Mouse (Mus musculus) midbrain, embryonic 10.5 days (tissue): ENCODE results near the gene Csad. TPM values are rescaled to one million over a fixed set of nuclear protein-coding genes. Genes with fewer than 3 reads are reported as not detected.

ENCODE experiments used
- DNase-seq: peaks from one replicate; pipeline ENCODE4 v3.0.0-alpha.2; 2017; ENCODE audit warnings: low spot score
- H3K27ac ChIP-seq: fragments of 300-500 bp; sonication (generic); replicated peaks from 2 replicates; pipeline ENCODE4 v1.5.1; 2016; ENCODE audit warnings: mild to moderate bottlenecking
- H3K27me3 ChIP-seq: fragments of 300-500 bp; sonication (generic); 2 replicates; pipeline ENCODE4 v1.6.1; 2016; ENCODE audit warnings: low read depth, mild to moderate bottlenecking; ENCODE audit not compliant: poor library complexity, severe bottlenecking
- H3K36me3 ChIP-seq: fragments of 300-500 bp; sonication (generic); 2 replicates; pipeline ENCODE4 v1.6.1; 2016; ENCODE audit warnings: mild to moderate bottlenecking, moderate library complexity
- H3K4me1 ChIP-seq: fragments of 300-500 bp; sonication (generic); 2 replicates; pipeline ENCODE4 v1.6.1; 2016
- H3K4me3 ChIP-seq: fragments of 300-500 bp; sonication (generic); 2 replicates; pipeline ENCODE4 v1.5.1; 2016; ENCODE audit warnings: mild to moderate bottlenecking, moderate library complexity
- H3K9me3 ChIP-seq: fragments of 300-500 bp; sonication (generic); replicated peaks from 2 replicates; pipeline ENCODE4 v1.6.1; 2016; ENCODE audit warnings: mild to moderate bottlenecking
- WGBS: fragments of 180-500 bp; shearing (Covaris S2); methylation state at CpG from one replicate; pipeline ENCODE4 v1.1.7; 2016; 5-methylcytosine and 5-hydroxymethylcytosine counted together
- polyA plus RNA-seq: library from polyadenylated mRNA; unstranded; fragments of >200 nt; fragmentation: Nextera tagmentation; extraction: Ambion mirVana; gene quantifications from 2 replicates; pipeline ENCODE4 v1.2.1, GENCODE M21; 2016

Csad gene
- 32.8 and 38.8 TPM in 2 replicates for polyA plus RNA-seq

DNA sequence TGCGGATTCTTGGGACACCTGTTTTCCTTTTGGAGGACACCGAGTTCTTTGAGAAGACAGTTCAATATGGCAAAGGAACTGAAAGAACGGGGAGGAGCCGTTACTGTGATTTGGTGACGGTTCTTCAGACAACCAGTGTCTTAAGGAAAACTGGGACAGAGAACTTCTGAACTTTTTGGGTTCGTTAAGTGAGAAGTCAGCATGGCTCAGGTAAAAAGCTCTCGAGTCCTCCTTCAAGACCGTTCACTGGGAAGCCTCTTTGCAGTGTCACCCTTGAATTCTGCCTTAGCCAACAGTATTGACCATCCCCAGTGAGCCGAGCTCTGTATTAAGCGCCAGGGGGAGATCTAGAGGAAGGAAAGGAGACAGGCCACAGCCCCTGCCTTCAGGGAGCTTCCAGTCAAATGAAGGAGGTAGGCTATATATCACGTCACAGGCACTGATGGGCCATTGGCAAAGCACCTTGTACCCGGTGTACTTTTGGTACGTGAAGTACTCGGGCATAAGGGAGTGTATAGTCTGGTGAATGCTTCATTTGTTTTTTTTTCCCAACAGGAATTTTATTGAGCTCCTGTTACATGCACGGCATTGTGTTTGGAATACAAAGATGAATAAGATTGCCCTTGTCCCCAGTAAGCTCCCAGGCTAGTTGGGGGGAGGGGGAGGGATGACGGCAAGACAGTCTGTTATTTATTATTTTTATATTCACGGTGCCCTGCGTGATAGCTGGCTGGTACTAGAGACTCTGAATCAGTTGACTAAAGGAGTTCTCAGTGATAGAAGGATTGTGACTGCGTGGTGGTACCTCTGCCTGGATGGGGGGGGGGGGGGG lies at the start of gene Csad:
Gene Csad (minus strand): TSS at position 51 of the 832 bp plus-strand sequence.
- WGBS = 76% methylated on average over 19 of the region's 19 CpGs
- Histone ChIP-seq H3K4me3 (peak within 1 kb of the TSS; percentile 84), H3K4me1 (peaks cover 29% of the 10 kb centered on the region), H3K36me3 (peaks cover 52% of the 10 kb centered on the region), H3K9me3 (no peaks in the 10 kb centered on the region), H3K27me3 (no peaks in the 10 kb centered on the region), H3K27ac (peak within 1 kb of the TSS; percentile 98)
- no peak for DNase-seq

DNA sequence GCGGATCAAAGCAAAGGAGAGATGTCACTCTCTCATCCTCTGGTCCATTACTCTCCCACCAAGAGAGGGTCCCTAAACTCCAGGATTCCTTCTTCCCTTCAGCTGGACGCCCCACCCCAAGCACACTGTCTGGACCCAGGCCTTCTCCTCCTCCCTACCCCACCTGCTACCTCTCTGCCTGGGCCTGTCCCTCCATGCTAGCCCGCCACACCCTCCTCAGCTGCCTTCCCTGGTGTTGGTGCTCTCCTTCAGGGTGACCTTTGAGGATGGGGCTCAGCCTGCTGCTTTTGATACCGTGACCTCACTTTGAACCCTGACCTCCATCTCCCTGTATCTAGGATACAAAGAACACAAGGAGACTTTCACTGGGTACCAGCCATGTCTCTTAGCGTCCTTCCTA lies 46.0 kb upstream of the Csad start:
- Histone ChIP-seq H3K4me3 (no peak overlapping the region), H3K36me3 (no peaks in the 10 kb centered on the region), H3K9me3 (no peaks in the 10 kb centered on the region), H3K27me3 (peaks cover 95% of the 10 kb centered on the region), H3K27ac (no peak overlapping the region), H3K4me1 (peaks cover 57% of the 10 kb centered on the region)
- no peak for DNase-seq
- 59% methylated on average over 5 of the region's 5 CpGs for WGBS

DNA sequence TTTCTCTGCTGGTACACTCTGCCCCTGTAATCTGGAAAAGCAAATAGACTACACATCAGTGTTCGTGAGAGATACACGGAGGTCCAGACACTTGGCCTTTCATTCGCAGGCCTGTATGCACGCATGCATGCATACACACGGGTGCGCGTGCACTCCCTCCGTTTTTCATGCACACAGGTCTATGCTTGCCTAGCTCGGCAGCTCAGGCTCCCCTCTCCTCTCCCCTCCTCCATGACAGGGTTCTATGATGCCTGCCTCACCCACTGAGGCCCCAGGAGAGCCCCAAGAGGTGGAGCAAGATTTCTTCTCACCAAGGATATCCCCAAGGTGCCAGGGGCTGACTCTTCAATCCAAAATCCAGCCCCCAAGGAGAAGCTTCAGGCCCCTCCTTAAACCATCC lies 45.4 kb upstream of the Csad start:
- peak overlapping the region; percentile 32; the same call in 1 of the 2 replicates for H3K4me3 ChIP-seq
- DNase-seq = no peak
- WGBS = 49% methylated on average over 9 of the region's 9 CpGs
- peaks cover 95% of the 10 kb centered on the region for H3K27me3 ChIP-seq
- no peak overlapping the region; the same call in 1 of the 2 replicates for H3K27ac ChIP-seq
- H3K4me1 ChIP-seq = peaks cover 61% of the 10 kb centered on the region
- H3K9me3 ChIP-seq = no peaks in the 10 kb centered on the region
- no peaks in the 10 kb centered on the region for H3K36me3 ChIP-seq

DNA sequence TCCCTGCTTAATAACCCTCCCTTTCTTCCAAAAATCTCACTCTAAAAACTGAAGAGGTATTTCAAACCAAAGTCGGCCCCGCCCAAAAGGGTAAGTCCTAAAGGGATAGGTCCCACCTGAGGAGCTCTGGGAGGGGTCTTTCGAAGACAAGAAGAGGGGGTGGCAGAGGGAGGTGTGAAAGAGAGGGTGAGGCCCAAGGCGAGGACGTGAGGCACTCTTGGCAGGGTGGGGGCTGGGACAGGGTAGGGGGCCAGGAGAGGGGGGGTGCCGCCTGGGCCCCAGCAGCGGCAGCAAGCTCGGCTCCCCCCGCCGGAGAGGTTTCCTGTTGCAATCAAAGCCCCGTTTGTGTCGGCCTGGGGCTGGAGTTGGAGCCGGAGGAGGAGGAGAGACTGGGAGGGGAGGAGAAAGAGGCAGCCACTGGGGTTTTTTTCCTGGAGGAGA lies 44.7 kb upstream of the Csad start:
- Histone ChIP-seq H3K9me3 (no peaks in the 10 kb centered on the region), H3K27me3 (peaks cover 95% of the 10 kb centered on the region), H3K4me3 (peak overlapping the region; percentile 32), H3K4me1 (peaks cover 67% of the 10 kb centered on the region), H3K27ac (peak overlapping the region; percentile 71), H3K36me3 (no peaks in the 10 kb centered on the region)
- 1% methylated on average over 13 of the region's 13 CpGs for WGBS
- peak; percentile 52 for DNase-seq

DNA sequence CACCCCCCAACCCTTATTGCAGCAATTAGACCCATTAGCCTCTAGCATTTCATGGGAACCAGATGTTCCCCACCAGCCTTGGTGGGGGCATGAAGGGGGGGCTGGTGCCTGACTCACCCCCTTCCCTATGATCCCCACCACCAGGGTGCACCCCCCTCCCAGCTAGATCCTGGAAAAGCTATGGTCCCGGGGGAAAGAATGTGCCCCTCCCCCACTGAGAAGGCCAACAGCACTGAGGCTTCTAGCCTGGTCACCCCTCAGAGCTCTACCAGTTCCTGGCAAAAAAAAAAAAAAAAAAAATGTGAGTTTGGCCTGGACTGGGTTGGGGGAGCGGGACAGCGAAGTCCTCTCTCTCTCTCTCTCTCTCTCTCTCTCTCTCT lies 44.3 kb upstream of the Csad start:
- Histone ChIP-seq H3K9me3 (no peaks in the 10 kb centered on the region), H3K36me3 (no peaks in the 10 kb centered on the region), H3K4me1 (peaks cover 72% of the 10 kb centered on the region), H3K27me3 (peaks cover 95% of the 10 kb centered on the region), H3K4me3 (peak overlapping the region; percentile 14; the same call in 1 of the 2 replicates), H3K27ac (no peak overlapping the region; the same call in 1 of the 2 replicates)
- DNase-seq = no peak
- WGBS = 0% methylated on average over 3 of the region's 3 CpGs

DNA sequence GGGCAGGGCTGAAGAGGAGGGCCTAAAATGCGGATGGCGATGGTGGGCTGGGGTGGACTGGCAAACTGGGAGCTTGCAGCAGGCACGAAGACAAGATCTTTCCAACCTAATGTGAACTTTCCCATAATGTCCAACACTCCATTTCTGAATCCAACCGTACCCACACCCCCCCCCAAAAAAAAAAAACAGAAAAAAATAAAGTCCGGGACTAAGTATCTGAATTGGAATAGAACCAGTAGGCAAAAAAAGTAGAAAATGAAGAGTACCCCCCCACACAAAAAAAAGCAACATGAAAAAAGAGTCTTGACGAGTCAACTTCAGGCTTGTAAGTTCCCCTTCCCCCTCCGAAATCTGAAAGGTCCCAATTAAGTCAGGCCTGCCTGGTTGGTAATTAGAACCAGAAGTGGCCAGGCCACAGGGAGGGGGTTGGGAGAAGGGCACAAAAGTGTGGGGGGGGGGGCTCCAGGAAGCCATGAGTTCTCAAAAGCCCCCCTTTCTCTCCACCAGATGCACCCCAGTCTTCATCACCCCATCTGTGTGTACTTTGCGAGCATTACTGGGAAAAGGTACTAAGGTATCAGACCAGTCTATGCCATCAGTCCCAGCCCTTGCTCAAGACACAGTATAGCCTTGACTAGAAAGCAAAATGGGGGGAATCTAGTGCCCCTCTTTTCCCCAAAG lies 43.7 kb upstream of the Csad start:
- Histone ChIP-seq H3K36me3 (no peaks in the 10 kb centered on the region), H3K9me3 (no peaks in the 10 kb centered on the region), H3K4me3 (peak overlapping the region; percentile 70), H3K27me3 (peaks cover 95% of the 10 kb centered on the region), H3K27ac (peak overlapping the region; percentile 75), H3K4me1 (peaks cover 77% of the 10 kb centered on the region)
- DNase-seq = no peak
- 2% methylated on average over 8 of the region's 8 CpGs for WGBS

DNA sequence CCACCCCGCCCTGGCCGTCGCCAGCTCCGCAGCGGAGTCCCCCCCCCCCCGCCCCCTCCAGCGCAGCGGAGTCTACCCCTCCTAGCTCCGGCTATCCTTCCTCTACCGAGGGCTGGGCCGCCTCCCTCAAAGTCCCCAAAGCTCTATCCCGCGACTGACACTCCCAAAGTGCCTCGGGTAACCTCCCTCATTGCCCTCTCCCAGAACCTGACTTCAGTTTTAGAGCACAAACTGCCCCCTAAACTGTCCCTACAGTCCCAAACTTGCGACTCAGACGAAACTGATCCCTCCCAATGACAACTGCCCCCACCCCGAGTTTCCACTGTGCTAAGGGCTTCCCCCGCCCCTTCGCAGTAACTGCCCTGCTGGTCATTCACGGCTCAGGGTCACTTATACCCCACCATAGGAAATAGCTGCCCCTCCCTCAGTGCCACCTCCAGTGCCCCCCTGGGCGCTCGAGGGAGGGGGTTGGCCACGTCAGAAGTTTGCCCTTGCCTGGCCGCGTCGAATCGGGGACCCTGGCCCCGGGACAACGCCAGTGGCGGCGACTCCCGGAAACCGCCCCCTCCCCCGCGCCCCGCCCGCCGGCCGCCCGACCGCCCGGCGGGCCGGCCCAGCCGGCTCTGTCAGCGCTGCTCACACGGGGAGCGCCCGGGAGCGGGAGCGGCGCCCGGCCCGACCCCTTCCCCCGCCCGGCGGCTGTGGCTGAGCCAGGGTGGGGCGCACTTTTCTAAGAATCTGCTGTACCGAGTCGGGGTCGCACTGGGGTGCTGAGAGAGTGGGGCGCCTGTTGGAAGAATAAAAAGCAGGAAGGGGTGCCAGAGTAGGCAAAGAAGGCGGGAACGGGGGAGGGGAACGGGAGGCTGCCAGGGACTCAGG lies 43.0 kb upstream of the Csad start:
- peaks cover 85% of the 10 kb centered on the region for H3K4me1 ChIP-seq
- peak overlapping the region; percentile 70 for H3K4me3 ChIP-seq
- DNase-seq = peak; percentile 66
- no peaks in the 10 kb centered on the region for H3K36me3 ChIP-seq
- no peaks in the 10 kb centered on the region for H3K9me3 ChIP-seq
- peaks cover 100% of the 10 kb centered on the region for H3K27me3 ChIP-seq
- WGBS = under 1% methylated on average over 59 of the region's 65 CpGs
- H3K27ac ChIP-seq = peak overlapping the region; percentile 75

DNA sequence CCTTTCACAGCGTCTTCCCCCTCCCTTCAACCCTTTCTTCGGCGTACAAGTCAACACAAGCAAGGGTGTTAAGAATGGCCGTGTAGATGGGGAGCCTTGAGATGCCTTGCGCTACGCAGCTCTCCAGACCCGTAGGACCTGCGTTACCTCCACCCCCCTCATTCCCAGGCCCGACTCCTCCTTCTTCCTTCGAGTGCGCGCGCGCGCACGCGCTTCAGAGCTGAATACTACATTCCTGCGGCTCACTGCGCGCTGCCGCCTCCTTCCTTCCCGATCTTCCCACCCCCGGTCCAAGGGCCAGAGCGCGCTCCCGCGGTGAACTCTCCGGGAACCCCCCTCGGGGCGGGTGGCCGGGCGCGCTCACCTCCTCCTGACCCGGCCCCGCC lies 42.3 kb upstream of the Csad start:
- WGBS = under 1% methylated on average over 34 of the region's 35 CpGs
- Histone ChIP-seq H3K36me3 (no peaks in the 10 kb centered on the region), H3K27me3 (peaks cover 100% of the 10 kb centered on the region), H3K27ac (peak overlapping the region; percentile 75), H3K9me3 (no peaks in the 10 kb centered on the region), H3K4me1 (peaks cover 86% of the 10 kb centered on the region), H3K4me3 (peak overlapping the region; percentile 70)
- DNase-seq = peak; percentile 84

DNA sequence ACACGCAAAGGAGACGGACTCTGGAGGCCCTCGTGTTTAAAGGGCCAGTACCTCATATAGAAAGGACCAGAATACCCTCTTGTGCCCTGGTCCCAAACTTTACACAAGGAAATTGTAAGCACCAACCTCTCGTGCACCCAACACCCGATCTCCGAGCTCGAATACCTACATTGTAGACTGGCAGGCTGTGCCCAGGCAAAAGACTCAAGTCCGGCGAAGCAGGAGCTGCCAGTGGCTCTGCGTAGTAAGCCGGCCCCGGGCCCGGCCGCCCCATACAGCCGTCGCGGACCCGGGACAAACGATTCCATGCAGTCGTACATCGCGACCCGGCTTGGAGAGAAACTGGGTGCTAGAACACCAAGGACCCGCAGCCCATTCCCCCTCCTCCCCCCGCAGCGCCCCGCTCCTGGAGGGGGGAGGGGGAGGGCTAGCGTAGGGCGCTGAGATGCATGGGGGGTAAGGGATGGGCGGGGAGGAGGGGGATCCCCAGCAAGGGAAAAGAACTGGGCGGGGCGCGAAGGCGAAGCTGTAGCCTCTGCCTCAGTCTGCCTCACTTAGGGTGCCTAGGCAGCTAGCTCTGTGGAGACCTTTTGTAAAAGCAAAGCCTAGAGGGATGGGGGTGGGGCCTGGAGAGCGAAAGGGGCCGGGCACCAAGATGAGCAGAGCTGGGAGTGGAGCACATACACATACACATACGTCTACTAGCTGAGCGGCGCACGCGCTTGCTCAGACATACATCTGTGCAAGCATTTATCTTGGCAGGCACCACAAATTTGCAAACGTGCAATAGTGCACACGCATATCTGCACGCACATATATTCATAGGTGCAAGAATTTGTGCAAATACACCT lies 41.6 kb upstream of the Csad start:
- under 1% methylated on average over 43 of the region's 44 CpGs for WGBS

DNA sequence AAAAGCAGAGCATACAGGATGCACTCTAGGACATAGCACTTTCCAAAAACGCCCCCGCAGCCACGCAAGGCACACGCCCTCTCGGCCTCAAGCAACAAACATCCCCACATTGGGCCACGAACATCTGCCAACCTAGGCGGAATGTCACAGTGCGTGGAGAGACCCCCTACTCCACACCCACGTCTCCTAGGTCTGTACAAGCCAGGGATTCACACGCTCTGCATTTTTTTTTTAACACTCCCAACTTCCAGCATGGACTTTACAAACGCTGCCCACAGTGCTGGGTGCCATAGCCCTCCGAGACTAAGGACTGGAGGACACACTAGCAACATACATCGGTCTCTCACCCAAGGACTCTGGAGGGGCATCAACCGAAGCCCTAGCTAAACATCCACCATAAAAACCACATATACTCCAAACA lies 40.9 kb upstream of the Csad start:
- H3K4me1 ChIP-seq = peaks cover 79% of the 10 kb centered on the region
- no peaks in the 10 kb centered on the region for H3K36me3 ChIP-seq
- no peak for DNase-seq
- no peaks in the 10 kb centered on the region for H3K9me3 ChIP-seq
- peak overlapping the region; percentile 70 for H3K4me3 ChIP-seq
- H3K27ac ChIP-seq = peak overlapping the region; percentile 75; the same call in 1 of the 2 replicates
- peaks cover 100% of the 10 kb centered on the region for H3K27me3 ChIP-seq
- 3% methylated on average over 14 of the region's 14 CpGs for WGBS

More for the DNA sequence above, 41.6 kb upstream of the Csad start:
- DNase-seq = peak; percentile 72
- Histone ChIP-seq H3K27ac (peak overlapping the region; percentile 75), H3K36me3 (no peaks in the 10 kb centered on the region), H3K4me1 (peaks cover 86% of the 10 kb centered on the region), H3K4me3 (peak overlapping the region; percentile 70), H3K27me3 (peaks cover 100% of the 10 kb centered on the region), H3K9me3 (no peaks in the 10 kb centered on the region)

DNA sequence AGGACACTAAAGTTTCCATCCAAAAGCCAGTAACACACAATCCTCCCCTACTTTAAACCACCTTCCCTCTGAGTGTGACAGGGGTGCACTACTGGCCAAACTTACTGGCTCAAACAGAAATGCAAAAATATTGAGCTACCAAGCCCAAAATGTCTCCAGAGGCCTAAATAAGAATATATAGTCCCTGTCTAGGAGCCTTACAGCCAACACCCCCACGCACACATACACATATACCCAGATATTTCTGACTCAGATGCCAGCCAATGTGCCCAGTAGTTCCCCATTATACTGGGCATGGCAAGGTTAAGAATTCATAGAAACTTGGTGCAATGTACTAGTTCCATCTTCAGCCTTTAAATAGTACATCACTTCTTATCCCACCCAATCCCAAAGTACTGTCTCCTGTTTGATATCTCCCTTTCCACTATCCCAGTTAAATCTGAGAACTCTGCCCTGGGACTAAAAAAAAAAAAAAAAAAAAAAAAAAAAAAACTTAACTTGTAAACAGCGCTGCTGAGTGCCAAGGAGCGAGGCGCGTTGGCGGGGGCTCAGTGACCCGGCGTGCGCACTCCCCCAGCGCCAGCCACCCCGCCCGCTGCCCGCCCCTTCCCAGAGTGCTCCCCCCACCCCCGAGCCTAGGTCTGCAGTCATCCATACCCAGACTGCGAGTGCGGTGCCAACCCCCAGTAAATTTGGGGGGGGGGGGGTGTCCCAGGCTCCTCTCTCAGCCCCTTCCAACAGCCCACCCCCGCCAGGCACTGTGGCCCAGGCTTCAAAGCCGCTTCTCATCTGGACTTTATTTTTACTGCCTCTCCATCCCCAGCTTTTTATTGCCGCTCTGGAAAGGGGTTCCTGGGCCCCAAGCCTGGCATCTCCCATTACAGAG lies 40.0 kb upstream of the Csad start:
- H3K9me3 ChIP-seq = no peaks in the 10 kb centered on the region
- H3K4me1 ChIP-seq = peaks cover 70% of the 10 kb centered on the region
- no peak for DNase-seq
- peaks cover 97% of the 10 kb centered on the region for H3K27me3 ChIP-seq
- peak overlapping the region; percentile 70; the same call in 1 of the 2 replicates for H3K4me3 ChIP-seq
- H3K27ac ChIP-seq = no peak overlapping the region
- H3K36me3 ChIP-seq = no peaks in the 10 kb centered on the region
- WGBS = 4% methylated on average over 19 of the region's 19 CpGs
